Mouse (Mus musculus) MEL-GATA-1-ER (cell line): ENCODE results near the gene Nusap1.
"Not testable (repeated sequence)": the region's sequence is repeated elsewhere in the genome, so short reads cannot be mapped to it uniquely, and the experiment has no call there.

Experiments used
- DNase-seq: peaks from one replicate; pipeline ENCODE4 v3.0.0-alpha.2; 2012; ENCODE audit warnings: low read depth; ENCODE audit errors: extremely low read depth

The Nusap1 gene

DNA sequence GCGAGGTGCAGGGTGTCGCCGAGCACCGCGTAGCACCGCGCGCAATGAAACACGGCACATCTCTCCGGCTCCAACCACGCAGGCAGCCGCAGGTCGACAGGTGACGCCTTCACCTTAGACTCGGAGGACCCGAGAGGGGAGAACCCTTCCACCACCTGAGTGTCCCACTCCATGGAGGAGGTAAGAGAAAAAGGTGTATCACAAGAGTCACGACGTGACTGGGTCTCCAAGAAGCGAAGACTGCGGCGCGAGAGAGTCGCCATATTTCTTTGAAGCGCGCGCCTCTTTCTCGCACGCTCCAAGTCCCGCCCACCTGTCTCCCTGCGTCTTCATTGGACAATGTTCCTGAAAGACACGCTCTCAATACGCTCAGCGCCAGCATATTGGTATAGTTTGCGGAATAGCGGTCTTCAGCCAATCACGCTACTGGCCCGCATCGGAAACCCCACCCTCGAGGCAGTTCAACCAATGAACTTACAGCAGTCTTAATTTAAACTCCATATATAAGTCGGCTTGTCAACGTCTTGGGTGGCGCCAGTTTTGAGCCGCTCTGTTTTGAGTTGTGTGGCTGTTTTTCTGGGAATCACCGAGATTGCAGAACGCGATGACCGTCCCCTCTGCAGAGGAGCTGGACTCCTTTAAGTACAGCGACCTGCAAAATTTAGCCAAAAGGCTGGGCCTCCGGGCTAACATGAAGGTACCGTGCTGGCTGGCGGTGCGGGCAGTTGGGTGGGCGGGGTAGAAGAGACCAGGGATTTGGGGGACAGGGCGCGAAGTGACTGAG lies at the start of gene Nusap1, which contains the start of gene Oip5:
Gene Nusap1, plus strand, starts transcription at position 100 of the 784 bp plus-strand sequence.
Gene Oip5, minus strand, starts transcription at position 271 of the 784 bp plus-strand sequence.
- DNase-seq = peak; percentile 99

DNA sequence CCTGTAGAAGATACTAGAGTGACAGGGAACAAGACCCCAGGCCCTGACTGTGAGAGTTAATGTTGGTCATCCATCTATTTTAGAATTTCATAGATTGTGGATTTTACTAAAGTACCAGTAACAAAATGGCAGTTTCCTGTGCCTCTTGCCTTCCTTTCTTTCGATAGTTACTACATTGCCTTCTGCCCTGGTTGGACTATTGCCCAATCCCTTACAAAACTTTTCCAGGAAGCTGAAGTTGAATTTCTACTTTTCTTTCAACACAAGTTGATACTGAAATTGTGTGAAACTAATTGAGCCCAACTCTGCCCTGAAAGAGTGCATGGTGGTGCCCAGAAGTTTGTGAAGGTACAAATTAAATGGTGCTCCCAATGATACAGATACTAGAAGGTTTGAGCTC lies 45.6 kb upstream of the Nusap1 start:
- no peak for DNase-seq

DNA sequence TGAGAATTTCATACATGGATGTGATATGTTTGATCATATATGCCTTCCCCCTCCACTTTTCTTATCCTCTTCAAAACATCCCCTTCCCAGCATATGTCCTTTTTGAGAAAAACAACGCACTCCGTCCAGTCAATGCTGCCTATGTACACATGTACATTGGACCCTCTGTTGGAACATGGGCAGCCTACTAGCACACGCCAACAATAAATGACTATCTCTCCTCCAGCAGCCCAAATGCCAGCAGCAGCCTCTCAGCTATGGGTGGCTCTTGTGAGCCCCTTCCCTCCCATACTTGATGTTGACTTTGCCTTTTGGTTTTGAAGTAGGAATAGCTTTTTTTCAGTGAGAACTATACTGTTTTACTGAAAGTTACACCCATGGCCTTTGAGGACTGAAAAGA lies 36.5 kb upstream of the Nusap1 start:
- no peak for DNase-seq

DNA sequence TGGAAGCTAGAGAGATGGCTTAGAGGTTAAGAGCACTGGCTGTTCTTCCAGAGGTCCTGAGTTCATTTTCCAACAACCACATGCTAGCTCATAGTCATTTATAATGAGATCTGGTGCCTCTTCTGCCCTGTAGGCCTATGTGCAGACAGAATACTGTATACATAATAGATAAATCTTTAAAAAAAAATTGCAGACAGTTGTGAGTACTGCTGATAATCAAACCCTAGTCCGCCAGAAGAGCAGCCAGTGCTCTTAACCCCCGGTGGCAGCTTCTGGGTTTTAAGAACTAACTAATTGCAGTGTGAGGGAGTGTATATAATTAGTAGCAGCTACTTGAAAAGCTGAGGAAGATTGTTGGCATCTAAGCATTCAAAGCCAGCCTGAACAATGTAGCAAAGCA lies 34.7 kb upstream of the Nusap1 start:
- no peak for DNase-seq

DNA sequence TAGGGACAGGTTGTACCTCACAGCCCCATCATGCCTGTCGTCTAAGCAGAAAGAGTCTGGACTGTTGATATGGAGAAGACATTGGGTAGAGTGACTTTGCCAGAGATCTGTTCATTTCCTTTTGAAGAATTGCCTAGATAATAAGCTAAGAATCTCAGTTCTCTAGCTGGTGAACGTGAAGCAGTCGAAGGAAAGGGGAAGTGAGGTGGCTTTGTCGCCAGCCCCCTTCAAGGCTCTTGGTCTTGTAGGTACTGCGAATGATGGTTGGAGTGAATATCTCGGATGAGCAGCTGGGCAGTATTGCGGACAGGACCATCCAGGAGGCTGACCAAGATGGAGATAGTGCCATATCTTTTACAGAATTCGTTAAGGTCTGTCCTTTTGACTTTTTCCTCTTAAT lies 33.8 kb upstream of the Nusap1 start:
- DNase-seq = peak; percentile 81

DNA sequence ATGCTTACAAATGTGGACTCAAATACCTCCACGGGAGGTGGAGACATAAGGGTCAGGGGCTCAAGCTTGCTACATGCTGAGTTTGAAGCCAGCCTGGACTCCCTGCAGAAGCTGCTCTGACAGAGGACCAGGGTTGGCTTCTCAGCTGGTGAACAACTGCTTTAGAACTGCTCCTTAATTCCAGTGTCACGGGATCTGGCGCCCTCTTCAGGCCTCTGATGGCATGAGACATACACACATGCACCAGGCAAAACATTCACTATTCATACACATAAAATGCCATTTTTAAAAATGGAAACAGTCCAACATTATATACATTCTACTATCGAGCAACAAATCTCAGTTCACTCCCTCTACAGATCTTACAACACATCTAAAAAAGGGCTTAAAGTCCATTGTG lies 30.7 kb upstream of the Nusap1 start:
- no peak for DNase-seq

DNA sequence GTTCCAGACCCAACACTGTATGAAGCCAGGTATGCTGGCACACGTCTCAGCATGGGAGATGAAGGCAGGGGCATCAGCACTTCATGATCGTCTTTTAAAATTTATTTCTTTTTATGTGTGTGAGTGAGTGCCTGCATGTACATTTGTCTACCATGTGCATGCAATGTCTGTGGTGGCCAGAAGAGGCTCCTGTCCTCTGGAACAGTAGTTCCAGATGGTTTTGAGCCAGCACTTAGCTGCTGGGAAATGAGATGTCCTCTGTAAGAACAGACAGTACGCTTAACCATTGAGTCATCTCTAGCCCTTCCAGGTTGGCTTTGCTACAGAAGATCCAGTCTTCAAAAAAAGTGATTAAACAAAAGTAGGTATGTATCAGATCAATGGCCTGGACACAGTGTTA lies 26.9 kb upstream of the Nusap1 start:
- DNase-seq = no peak

DNA sequence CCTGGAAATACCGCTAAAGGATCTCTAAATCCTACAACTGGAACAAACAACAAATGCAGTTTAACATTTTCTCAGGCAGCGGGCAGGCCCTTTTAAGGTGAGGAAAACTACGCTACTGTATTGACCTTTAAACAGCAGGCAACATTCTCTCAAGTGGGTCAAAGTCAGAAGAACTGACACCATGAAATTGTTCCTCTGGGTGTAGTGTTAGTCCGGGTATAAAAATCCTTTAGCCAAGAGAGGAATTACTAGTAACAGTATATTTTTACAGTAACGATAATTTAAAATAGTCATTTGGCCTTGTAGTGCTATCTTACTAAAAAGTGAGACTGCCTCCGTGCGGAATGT lies 24.4 kb upstream of the Nusap1 start:
- DNase-seq = no peak

DNA sequence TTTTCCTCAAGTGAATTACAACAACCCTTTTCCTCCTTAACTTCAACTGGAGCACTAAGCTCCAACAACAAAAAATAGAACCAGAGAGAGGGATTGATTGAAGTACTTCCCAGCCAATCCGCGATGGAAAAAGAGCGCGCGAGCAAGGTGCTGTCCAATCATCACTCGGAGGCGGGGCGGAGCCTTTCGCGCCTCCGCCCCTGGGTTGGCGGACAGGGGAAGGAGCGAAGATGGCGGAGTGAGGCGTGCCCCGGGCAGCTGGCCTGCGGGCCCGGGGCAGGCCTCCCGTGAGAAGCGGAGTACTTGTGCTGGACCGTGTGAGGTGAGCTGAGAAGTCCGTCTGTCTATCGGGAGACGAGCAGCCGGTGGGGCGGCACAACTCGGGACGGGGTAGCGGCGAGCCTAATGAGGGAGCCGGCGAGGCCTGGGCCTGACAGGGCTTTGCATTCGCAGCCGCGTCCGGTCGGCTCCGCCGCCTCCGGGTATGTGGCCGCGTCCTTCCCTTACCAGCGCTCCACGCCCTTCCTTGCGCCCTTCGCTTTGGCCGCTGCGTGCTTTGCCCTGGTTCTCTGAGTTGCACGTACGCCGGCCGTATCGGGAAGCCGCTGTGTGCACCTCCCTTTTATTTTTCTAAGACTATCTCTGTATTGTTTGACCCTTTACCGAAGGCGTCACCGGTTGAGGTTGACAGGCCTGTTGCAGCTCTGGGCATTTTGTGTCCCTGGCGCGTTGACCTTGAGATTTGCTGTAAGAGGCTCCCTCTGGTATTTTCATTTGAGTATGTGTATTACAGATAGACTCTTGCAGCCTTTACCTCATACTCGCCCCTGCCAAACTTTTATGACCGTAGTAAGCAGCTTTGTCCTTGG lies 23.8 kb upstream of the Nusap1 start:
- DNase-seq = peak; percentile 98

DNA sequence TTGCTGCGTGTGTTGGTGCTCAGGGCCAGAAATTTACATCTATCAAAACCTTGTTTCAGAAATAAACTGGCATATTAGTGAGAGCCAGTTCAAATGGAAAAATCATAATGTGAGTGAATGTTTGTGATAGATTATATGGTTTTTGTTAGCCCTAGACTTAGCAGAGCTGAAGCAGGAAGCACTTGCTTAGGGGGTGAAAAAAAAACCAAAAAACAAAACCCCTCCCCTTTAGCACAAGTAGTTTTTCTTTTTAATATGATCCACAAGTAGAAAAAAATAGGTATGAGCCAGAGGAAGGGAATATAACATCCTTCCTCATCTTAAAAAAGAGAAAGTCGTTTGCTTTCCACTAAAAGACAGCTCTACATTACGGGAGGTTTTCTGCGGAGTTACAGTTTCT lies 22.8 kb upstream of the Nusap1 start:
- no peak for DNase-seq

DNA sequence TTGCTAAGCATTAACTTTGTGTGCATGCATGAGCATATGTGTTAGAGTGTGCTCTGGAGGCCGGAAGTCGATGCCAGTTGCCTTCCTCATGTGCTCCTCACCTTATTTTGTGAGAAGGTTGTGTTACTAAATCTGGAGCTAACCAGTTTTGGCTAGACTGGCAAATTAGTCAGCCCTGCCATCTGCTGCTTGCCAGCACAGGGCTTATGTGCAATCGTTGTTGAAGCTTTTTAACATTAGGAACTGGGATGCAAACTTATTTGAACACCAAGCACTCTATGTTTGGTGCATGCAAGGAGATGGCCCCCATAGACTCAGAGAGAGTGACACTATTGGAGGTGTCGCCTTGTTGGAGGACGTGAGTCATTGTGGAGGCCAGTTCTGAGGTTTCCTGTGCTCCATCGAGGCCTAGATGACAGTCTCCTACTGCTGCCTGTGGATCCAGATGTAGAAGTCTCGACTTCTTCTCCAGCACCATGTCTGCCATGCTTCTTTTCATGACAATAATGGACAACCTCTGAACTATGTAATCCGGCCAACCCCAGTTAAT lies 21.2 kb upstream of the Nusap1 start:
- no peak for DNase-seq

DNA sequence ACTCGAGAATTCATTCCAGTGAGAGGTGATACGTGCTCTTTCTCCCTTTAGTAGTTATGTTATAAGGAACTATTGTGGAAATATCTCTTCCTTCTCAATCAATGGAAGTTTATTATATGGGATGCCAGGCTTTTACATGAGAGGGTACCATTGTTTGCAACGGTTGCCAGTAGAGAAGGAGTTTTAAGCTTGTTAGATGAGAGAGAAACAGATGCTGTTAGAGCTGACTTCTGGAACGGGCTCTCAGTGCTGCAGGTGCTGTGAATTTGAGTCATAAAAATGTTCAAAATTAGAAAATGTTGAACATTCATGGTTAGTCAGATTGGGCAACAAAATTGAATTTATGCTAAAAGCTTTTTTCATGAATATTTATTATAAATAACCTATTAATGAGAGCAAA lies 17.1 kb upstream of the Nusap1 start:
- DNase-seq = no peak

DNA sequence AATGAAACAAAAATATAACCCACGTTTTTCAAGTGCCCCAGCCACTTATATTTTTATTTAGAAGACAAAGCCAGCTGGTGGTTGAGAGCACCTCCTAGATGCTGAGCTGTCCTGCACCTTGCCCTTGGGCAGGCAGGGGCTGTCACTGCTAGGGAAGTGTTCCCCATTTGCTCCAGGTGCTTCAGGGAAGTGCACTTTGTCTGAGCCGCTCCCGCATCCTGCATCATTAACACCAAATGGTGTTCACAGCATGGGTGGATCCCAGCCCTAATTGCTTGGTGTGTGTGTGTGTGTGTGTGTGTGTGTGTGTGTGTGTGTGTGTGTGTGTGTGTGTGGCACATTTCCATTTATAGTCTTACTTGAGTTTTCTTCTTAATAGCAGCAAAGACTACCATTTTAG lies 16.5 kb upstream of the Nusap1 start:
- not testable (repeated sequence) for DNase-seq

DNA sequence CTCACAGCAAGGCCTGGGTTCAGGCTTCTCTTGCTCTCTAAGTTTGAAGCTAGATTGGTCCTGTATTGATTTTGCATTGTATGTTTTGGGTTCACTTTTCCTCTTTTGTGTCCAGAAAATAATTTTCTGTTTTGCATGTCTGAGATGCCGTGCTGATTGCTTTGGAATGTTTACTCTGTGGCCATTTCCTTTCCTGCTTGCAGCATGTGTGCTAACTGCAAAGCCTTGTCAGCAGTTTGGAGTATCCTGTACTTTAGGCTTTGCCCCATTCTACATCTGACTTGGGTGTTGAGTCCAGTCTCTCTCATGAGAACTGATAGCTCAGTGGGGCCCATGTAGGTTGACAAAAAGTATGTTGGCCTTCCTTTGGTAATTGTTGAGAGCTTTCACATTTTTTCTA lies 15.6 kb upstream of the Nusap1 start:
- no peak for DNase-seq

DNA sequence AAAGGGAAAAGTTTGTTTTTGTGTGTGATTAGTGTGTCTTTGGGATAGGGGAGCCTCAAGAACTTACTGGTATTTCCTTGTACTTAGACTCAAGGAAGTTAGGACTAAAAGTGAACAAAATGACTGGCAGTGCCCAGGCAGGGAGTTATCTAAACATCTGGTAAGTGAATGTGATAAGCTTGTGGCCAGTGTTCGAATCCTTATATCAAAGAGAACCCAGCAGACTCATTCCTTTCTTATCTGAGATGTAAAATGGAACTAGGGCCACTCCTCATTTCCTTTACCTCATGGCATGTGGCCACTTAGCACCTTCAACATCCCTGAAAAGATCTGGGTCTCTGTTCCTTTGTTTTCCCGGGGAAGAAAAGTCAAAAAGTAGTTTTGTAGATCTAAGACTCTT lies 14.2 kb upstream of the Nusap1 start:
- no peak for DNase-seq

DNA sequence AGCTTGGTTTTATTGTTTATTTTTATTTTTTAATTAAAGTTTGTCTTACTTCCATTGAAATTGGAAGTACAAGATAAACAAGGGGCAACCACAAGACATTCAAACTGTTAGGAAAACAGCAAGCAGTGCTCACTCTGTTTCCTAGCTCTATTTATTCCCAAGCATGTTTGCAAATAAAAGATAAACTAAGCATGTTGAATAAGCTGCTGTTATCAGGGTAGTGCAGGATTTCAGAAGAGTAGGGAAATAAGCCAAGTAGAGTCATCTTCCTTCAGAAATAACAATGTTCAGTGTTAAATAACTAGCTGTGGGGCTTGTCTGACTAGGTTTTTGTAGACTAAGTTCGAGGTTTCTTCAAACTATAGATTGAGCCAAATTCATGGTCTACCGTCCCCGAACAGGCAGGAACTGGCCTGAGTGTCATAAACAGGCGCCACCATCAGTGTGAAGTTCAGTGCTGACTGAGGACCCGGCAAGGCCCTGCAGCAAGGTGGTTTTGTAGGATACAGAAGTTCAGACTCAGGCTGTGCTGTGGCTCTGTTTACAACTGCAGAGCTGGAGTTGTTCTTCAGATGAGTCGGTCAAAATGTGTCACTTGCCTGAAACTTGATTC lies 12.6 kb upstream of the Nusap1 start:
- peak; percentile 80 for DNase-seq

DNA sequence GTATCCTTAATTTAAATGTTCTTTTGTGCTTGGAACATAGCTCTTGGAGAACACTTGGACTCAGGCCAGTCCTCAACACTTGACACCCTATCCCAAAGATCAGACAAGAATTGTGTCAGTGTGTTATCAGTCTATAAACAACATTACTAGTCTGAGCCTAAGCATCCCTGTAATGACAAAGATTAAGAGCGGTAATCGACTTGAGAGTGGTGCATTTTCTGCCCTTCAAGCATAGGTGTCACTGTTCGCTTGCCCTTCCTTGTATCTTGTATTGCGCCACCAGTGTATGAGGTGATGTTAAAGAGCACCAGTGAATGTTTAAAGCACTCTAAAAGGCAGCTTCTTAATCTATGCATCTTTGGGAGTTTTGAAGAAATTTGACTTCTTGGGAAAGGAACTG lies 11.1 kb upstream of the Nusap1 start:
- no peak for DNase-seq

DNA sequence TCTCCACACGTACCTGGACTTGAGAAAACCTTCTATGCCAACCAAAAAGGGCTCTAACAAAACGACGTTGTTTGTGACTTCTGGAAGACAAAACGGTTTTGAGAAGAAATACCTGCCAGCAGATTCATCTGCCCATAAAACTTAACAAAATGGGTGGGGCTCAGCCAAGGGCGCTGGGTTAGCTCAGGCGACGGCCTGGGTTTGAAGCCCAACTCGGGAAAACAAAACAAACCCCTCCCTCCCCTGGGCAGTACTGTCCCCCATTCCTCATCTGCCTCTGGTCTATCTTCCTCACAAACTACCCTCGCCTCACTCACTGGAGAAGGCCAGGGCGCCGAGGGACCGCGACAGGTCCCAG lies 278 bp upstream of the Nusap1 start:
- no peak for DNase-seq

DNA sequence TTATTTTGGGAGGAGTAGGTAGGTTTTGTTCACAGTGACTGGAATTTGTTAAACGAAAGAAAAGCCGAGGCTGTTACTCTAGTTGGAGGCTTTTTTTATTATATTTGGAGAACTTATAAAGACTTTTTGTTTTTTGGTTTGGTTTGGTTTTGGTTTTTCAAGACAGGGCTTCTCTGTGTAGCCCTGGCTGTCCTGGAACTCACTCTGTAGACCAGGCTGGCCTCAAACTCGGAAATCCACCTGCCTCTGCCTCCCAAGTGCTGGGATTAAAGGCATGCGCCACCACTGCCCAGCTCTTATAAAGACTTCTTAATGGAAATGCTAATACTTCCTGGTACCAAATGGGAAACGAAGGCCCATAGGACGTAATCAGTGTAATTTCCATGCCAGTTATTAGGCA lies 904 bp downstream of the Nusap1 start:
- DNase-seq = not testable (repeated sequence)

DNA sequence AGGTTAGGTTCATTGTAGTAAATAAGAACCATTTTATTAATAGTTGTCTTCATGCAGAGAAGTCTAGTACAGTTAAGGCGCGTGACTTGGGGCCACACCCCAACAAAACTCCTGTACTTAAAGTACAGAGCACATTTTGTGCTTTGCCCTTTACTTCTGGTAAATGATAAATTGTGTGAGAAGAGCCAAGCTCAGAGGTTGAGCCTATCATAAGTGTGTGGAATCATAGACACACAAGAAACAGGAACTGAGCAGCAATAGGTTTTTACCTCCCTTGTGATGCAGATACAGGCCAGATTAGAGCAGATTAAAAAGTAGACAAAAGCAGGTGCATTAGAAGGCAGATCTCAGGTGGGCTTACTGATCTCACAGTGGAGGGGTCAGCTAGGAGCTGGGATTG lies 3.2 kb downstream of the Nusap1 start:
- peak; percentile 52 for DNase-seq

DNA sequence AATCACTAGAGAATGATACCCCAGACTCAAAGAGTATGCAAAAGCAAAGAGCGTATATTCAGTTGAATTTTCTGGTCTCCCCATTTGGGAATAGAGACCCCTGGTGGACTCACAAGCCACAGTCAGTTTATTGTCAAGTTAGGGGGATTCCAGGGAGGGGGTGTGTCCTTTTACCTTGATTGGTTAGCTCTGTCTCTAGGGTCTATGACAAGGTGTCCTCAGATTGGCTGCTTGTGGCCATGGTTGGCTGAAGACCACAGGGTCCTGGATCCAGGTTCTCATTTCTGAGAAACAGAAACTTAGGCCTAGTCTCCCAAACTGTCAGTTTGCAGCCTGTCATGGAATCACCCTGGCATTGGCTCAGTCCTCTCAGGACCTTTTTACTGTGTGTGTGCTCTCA lies 18.7 kb downstream of the Nusap1 start:
- DNase-seq = no peak
